Mouse (Mus musculus): ENCODE results near the gene Coq10a.

GRCm38 (mm10) chr10:128412558-128412957 lies 43.8 kb upstream of the Coq10a start:
- TF ChIP-seq TAL1 (IDR thresholded peaks at IDR 0.05; ENCODE audit: low read length) (no peak), GATA1 (IDR thresholded peaks at IDR 0.05; ENCODE audit: low read length) (no peak)

All from erythroblast, embryonic 14.5 days (primary cell).